Mouse (Mus musculus) heart, postnatal 4 days (tissue): ENCODE data around the gene Lrg1. TPM values are rescaled to one million over a fixed set of nuclear protein-coding genes. Genes with fewer than 3 reads are reported as not detected.
A peak's percentile ranks its signal among the peaks of the same experiment; 100 is the strongest.

Source experiments
- DNase-seq: peaks from one replicate; pipeline ENCODE4 v3.0.0; 2021
- total RNA-seq, 2 experiments: library from RNA; stranded (reverse); gene quantifications; 2 replicates each; pipeline ENCODE4 v1.2.3; 2021

Gene Lrg1
- total RNA-seq, 2 experiments from 2014 or later: 5.2 TPM

DNA sequence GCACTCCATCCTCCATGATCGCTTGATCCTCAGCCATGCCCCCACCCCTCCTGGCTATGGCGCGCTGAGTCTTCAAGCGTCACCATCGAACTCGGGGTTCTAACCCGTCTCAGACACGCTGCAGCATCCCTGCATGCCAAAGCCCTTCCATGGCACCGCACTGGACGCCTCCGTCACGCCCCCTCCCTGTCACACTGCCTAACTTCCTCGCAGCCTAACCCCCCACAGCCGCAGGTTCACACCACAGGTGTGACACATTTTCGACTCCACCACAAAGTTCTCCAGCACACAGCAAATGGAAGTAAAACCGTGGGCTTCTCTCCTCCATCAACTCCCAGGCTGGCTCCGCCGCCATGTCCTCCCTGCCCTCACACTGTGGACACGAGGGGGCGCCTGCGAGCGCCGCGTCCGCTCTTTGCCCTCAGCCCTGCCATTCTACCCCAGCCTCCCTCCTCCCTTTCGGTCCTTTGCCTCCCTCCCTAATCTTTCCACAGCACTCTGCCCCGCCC is 12.7 kb upstream of the Lrg1 start:
- peak; percentile 81 for DNase-seq

- peak; percentile 57 for DNase-seq
These were observed 11.9 kb upstream of the Lrg1 start for GRCm38 (mm10) chr17:56133457-56134363.

DNA sequence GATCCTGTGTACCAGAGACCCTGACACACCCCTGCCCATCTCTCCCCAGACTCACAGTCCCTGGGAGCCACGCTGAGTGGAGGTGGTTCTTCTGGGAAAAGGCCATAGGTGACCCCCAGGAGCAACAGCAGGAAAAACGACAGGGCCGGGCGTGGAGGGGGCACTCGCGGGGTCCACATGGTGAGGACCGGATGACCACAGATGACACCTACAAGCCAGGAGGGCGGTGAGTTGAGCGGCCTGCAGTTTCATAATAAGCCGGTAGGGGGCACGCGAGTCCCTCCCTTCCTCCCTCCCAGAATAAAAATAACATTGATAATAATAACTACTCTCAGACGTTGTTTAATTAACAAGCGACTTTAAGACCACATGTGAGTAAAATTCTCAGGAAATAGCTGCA is 10.9 kb upstream of the Lrg1 start:
- DNase-seq: peak; percentile 83

- peak; percentile 79 for DNase-seq
These were observed 10.0 kb upstream of the Lrg1 start for GRCm38 (mm10) chr17:56131814-56132213.

GRCm38 (mm10) chr17:56131136-56131535 is 9.3 kb upstream of the Lrg1 start:
- DNase-seq: no peak

GRCm38 (mm10) chr17:56128246-56128645 is 6.4 kb upstream of the Lrg1 start:
- DNase-seq: no peak

- no peak for DNase-seq
These were observed 4.4 kb upstream of the Lrg1 start for GRCm38 (mm10) chr17:56126175-56126574.

DNA sequence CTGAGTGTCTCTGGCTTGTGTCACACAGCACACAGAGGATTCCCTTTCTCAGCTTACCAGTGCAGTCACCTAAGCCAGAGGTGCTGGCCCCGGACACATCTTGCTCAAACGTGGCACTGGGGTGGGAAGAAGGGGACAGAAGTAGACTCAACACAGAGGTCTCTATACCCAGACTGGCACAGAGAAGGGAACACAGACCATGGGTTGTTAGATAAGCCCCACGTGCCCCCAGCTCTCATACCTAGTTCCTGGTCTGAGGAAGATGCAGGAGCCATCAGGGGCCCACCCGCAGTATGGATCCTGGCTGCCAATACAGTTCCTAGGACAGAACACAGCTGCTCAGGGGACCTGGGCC is 3.5 kb upstream of the Lrg1 start:
- DNase-seq: no peak

DNA sequence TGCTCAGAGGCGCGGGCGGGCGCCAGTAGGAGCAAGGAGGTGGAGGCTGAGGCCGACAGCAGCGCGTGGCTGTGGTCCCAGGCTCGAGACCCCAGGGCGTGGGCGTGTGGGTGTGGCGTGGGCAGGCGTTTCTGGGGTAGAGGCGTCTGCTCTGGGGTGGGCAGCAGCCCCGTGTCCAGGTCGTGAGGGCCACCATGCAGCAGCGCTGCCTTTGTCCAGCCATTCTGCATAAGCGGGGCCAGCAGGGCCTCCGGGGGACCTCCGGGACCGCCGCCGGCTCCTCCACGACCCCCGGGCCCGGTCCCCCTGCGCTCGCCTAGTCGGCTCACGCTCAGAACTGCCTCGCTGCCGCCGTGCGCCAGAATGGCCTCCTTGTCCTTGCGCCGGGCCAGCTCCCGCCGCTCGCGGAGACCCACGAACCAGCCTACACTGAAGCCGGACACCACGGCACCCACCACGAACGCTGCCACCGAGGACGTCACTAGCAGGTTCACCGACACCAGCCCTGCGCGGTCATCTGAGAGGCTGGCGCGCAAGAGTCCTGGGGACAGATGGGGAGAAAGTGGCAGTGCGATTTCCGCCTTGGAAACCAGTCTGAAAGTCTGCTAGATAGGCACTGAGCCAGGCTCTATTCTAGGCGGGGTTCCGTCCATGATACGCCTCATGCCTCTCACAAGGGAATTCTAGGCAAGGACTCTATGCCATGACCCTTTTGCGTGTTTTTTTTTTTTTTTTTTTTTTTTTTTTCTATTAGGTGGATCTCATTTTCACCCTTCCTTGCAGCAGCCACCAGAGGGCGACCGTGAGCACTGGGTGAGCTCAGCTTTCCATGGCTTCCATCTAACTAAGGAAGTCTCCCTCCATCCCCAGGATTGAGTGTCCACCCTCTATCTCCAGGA is 2.8 kb upstream of the Lrg1 start:
- DNase-seq: peak; percentile 76

DNA sequence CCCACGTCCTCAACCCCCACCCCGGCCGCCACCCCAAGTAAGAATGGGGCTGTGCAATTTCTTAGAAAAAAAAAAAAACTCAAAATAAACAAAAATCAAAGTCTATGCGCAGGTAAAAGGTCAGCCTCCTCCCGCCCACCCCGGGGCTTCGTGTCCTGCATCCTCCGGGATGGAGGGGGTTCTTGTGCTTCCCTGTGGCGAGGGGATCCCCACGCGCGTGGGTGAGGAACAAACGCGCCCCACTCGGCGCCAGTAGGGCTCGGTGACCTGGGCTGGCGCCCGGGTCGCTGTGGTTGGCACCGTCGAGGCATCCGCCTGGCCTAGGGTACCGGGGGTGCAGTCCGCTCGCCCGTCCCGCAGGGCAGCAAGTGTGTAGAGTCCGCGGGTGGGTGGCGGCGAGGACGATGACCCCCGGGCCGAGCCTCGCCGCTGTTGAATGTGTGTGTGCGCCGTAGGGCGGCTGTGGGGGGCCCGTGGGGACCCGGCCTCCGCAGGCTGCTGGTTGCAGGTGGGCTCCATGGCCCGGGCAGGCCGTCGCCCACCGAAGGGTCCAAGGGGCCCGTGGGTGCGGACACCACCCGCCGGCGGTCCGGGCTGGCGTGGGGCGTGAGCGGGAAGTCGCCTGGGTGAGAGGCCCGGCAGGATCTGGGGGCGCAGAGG is 2.0 kb upstream of the Lrg1 start:
- no peak for DNase-seq

GRCm38 (mm10) chr17:56123161-56123560 is 1.4 kb upstream of the Lrg1 start:
- DNase-seq: no peak

DNA sequence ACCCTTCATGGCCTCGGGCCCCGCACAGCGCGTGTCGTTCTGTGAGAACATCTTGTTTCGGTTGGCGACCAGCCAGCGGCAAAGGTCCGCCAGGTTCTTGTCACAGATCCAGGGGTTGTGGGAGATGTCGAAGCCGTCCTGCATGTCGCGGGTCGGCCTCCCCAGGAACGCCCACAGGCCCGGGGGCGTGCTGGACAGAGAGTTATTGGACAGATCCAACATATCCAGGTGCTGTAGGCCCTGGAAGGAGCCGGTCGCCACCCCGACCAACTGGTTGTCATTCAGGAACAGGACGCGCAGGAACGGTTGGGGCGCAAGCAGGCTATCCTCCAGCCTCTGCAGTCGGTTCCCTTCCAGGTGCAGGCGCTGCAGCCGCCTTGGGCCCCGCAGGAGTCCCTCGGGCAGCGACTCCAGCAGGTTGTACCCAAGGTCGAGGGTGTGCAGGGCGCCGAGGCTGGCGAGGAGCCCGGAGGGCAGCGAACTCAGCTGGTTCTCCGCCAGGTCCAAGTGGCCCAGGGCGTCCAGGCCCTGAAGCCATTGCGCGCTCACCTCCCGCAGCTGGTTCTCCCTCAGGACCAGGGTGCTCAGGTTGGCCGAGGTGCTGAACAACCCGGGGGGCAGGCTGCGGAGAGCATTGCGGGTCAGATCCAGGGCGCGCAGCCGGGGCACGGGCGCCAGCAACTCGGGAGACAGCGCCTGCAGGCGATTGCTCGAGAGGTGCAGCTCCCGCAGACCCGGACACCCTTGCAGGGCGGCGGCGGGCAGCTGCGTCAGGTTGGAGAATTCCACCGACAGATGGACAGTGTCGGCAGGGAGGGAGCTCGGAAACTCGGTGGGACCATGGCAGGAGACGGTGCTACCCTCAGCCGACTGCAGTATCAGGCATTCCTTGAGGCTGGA is 1.6 kb downstream of the Lrg1 start:
- peak; percentile 81 for DNase-seq

- DNase-seq: no peak
These were observed 2.4 kb downstream of the Lrg1 start for GRCm38 (mm10) chr17:56119431-56119830.

DNA sequence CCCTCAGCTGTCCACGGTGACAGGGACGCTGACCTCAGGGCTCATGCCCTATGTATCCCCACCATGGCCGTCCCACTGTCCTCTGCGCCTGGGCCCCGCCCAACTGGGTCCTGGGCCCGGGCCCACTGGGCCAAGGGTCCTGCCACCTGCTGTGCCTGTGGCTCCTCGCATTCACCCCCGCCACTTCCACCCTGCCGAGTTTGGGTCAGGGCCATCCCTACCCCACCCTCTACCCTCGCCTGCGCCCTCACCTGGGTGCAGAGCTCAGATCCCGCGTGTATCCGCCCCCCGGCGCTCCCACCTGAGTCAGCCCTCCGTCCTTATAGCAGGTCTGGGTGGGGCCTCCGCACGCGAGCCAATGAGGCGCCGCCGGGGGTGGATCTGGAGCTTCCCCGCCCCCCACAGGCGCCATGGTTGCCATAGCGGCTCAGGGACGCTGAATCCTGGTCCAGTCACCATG is 4.5 kb downstream of the Lrg1 start, which contains the start of gene Plin5:
Gene Plin5 (minus strand): TSS at position 346 of the 460 bp plus-strand sequence.
- peak; percentile 87 for DNase-seq

DNA sequence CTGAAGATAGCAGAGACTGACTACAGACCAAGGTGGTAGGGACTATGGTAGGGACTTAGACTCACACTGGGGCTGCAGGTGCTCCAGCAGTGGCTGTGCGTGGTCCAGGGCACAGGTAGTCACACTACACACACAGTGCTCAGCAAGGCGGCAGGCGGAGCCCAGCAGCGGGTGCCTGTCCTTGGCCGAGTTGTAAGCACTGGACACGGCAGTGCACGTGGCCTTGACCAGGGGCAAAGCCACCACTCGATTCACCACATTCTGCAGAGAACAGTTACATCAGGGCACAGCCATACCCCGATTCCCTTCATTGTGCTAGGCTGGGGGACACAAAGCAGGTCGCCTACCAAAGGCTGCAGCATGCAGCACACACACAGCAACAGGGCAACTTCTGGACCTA is 5.6 kb downstream of the Lrg1 start:
- DNase-seq: no peak

GRCm38 (mm10) chr17:56112743-56113142 is 9.1 kb downstream of the Lrg1 start:
- DNase-seq: peak; percentile 8

DNA sequence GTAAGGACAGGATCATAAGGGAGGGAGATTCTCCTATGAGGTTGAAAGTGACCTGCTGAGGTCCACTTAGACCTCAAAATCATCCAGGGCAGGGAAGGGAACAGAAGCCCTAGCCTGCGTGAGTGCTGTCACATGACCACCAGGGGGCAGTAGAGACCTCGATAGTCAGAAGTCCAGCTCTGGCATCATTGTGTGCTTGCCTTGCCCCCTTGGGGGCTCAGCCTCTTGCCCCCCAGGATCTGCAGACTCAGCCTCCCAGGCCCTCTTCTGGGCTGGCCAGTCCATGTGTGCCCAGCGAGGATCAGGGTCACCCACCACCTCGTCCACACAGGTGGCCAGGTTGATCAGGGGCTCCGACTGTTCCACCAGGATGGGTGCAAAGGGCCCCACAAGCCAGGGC is 9.9 kb downstream of the Lrg1 start:
- peak; percentile 82 for DNase-seq

- peak; percentile 12 for DNase-seq
These were observed 10.8 kb downstream of the Lrg1 start for GRCm38 (mm10) chr17:56111021-56111420.

GRCm38 (mm10) chr17:56110571-56110970 is 11.2 kb downstream of the Lrg1 start:
- peak; percentile 74 for DNase-seq

DNA sequence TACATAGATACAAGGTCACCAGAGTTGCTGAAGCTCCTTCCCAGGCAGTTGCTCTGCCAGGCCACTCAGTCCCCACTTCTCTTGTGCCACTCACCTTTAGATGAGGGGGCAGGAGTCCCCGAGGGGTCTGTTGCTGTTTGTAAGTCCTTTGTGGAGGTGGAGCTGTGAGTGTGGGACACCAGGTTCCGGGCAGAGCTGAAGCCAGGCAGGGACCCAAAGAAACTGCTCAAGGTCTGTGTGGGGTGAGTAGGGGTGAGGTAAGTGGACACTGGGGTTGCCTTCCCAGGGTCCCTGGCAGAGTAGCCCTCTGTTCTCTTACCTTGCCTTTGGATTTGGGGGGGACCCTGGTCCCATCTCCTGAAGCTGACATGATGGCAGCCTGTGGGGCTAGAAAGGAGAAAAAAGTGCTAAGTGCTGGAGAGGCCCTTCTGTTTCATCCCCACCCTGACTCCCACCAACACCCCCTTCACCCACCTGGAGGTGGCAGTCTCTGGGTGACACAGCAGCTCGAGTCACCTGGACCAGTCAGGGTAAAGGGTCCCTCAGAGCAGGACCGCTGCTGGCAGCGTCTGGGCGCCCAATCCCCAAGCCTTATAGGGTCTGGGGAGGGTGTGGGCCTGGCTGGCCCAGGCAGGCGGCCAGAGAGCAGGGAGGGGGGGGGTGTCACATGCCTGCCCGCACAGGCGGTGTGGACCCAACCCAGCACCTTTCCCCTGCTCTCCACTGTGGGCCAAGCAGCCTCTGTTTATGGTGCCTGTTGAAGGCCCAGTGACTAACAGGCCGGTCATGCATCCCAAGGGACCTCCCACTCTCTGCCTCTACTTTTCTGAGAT is 12.4 kb downstream of the Lrg1 start, which contains the start of gene Plin4:
Gene Plin4 (minus strand): TSS at position 585 of the 833 bp plus-strand sequence.
- DNase-seq: peak; percentile 80
